Mouse (Mus musculus): ENCODE results near the gene Tbc1d8. TPM values are rescaled to one million over a fixed set of nuclear protein-coding genes. Genes with fewer than 3 reads are reported as not detected.

Gene Tbc1d8
- total RNA-seq, 2 experiments from 2014 or later = 10.1 to 10.8 TPM

- DNase-seq (ENCODE audit: low spot score in 2 of 2) = no peak
Observed at GRCm38 (mm10) chr1:39396347-39396746, 82.2 kb downstream of the Tbc1d8 start.

GRCm38 (mm10) chr1:39394650-39395049 lies 83.9 kb downstream of the Tbc1d8 start:
- no peak for DNase-seq (ENCODE audit: low spot score in 2 of 2)

GRCm38 (mm10) chr1:39394096-39394495 lies 84.5 kb downstream of the Tbc1d8 start:
- DNase-seq (ENCODE audit: low spot score in 2 of 2) = no peak

- DNase-seq (ENCODE audit: low spot score in 2 of 2) = no peak
Observed at GRCm38 (mm10) chr1:39393217-39393867, 85.2 kb downstream of the Tbc1d8 start.

- DNase-seq (ENCODE audit: low spot score in 2 of 2) = peak; percentile 31 to 58
Observed at GRCm38 (mm10) chr1:39392189-39392588, 86.4 kb downstream of the Tbc1d8 start.

GRCm38 (mm10) chr1:39391652-39392051 lies 86.9 kb downstream of the Tbc1d8 start:
- no peak for DNase-seq (ENCODE audit: low spot score in 2 of 2)

GRCm38 (mm10) chr1:39389338-39389737 lies 89.2 kb downstream of the Tbc1d8 start:
- no peak for DNase-seq (ENCODE audit: low spot score in 2 of 2)

- DNase-seq (ENCODE audit: low spot score in 2 of 2) = no peak
Observed at GRCm38 (mm10) chr1:39388163-39388562, 90.4 kb downstream of the Tbc1d8 start.

- no peak for DNase-seq (ENCODE audit: low spot score in 2 of 2)
Observed at GRCm38 (mm10) chr1:39387497-39387896, 91.1 kb downstream of the Tbc1d8 start.

GRCm38 (mm10) chr1:39386456-39386855 lies 92.1 kb downstream of the Tbc1d8 start:
- DNase-seq (ENCODE audit: low spot score in 2 of 2) = no peak

GRCm38 (mm10) chr1:39384914-39385313 lies 93.6 kb downstream of the Tbc1d8 start:
- no peak for DNase-seq (ENCODE audit: low spot score in 2 of 2)

GRCm38 (mm10) chr1:39381017-39381416 lies 97.5 kb downstream of the Tbc1d8 start:
- DNase-seq (ENCODE audit: low spot score in 2 of 2) = no peak

- no peak for DNase-seq (ENCODE audit: low spot score in 2 of 2)
Observed at GRCm38 (mm10) chr1:39379021-39379420, 99.5 kb downstream of the Tbc1d8 start.

GRCm38 (mm10) chr1:39378540-39378939 lies 100.0 kb downstream of the Tbc1d8 start:
- no peak for DNase-seq (ENCODE audit: low spot score in 2 of 2)

GRCm38 (mm10) chr1:39376726-39377240 lies 101.8 kb downstream of the Tbc1d8 start:
- no peak for DNase-seq (ENCODE audit: low spot score in 2 of 2)

- DNase-seq (ENCODE audit: low spot score in 2 of 2) = no peak
Observed at GRCm38 (mm10) chr1:39376121-39376520, 102.4 kb downstream of the Tbc1d8 start.

GRCm38 (mm10) chr1:39374231-39374809 lies 104.2 kb downstream of the Tbc1d8 start:
- DNase-seq (ENCODE audit: low spot score in 2 of 2) = no peak

GRCm38 (mm10) chr1:39373378-39373777 lies 105.2 kb downstream of the Tbc1d8 start:
- DNase-seq (ENCODE audit: low spot score in 2 of 2) = no peak

- no peak for DNase-seq (ENCODE audit: low spot score in 2 of 2)
Observed at GRCm38 (mm10) chr1:39372220-39372843, 106.2 kb downstream of the Tbc1d8 start.

- no peak for DNase-seq (ENCODE audit: low spot score in 2 of 2)
Observed at GRCm38 (mm10) chr1:39370431-39370830, 108.1 kb downstream of the Tbc1d8 start.

- no peak for DNase-seq (ENCODE audit: low spot score in 2 of 2)
Observed at GRCm38 (mm10) chr1:39368267-39368841, 110.2 kb downstream of the Tbc1d8 start.
